Comparison of ENCODE assay signal across 16 mouse cellular contexts in genomic region chr15:99400602-99401001, GRCm38 (mm10). TPM values are rescaled to one million over a fixed set of nuclear protein-coding genes. Genes with fewer than 3 reads are reported as not detected.
DNase-seq lines count a peak whose midpoint lies in the region; ATAC-seq and TF ChIP-seq lines count a peak whose summit lies in the region.
"Had no signal": no experiment of that assay in that cellular context is flagged by ENCODE, and none has a peak within 500 bp of the region (broad histone marks: within the 10 kb centered on the region; RNA-seq: fewer than 3 reads in every experiment).

No protein-coding gene starts in this region.

- no peak overlapping the region for H3K4me2 ChIP-seq in intestine, embryonic 16.5 days (ENCODE audit: low read depth, low read length)
- H3K4me2 ChIP-seq: embryonic facial prominence, embryonic 13.5 days; forebrain, embryonic 12.5 days; kidney, embryonic 15.5 days had no signal

- no peak overlapping the region for H3K9ac ChIP-seq in intestine, embryonic 16.5 days (ENCODE audit: low read depth, low read length)
- H3K9ac ChIP-seq: forebrain, embryonic 12.5 days; kidney, embryonic 15.5 days; liver, embryonic 14.5 days had no signal

- ATAC-seq in intestine, embryonic 16.5 days, result peak; percentile 36

- TF ChIP-seq CTCF in lung, adult 2 months (IDR thresholded peaks at IDR 0.05; ENCODE audit: insufficient read depth, low read length), result no peak

- TF ChIP-seq POLR2A in lung, adult 2 months (IDR thresholded peaks at IDR 0.05; ENCODE audit: borderline replicate concordance, extremely low read depth, low read depth, low read length), result no peak

- H3K27me3 ChIP-seq in intestine, embryonic 16.5 days (replicated peaks; ENCODE audit: control insufficient read depth, insufficient read depth, low read length), result no peaks in the 10 kb centered on the region
- H3K27me3 ChIP-seq: embryonic facial prominence, embryonic 13.5 days; forebrain, embryonic 12.5 days; kidney, embryonic 15.5 days had no signal

- no peaks in the 10 kb centered on the region for H3K9me3 ChIP-seq in intestine, embryonic 16.5 days (ENCODE audit: control insufficient read depth, low read length)
- H3K9me3 ChIP-seq: embryonic facial prominence, embryonic 13.5 days; forebrain, embryonic 12.5 days; kidney, embryonic 15.5 days; midbrain, embryonic 10.5 days had no signal

- WGBS in lung, adult 2 months, result 61% methylated on average over 6 of the region's 6 CpGs
- 81% methylated on average over 6 of the region's 6 CpGs for WGBS in intestine, embryonic 16.5 days

- H3K4me1 ChIP-seq in lung, adult 2 months (ENCODE audit: control insufficient read depth, insufficient read depth, low read length), result peaks cover 39% of the 10 kb centered on the region
- peaks cover 43% of the 10 kb centered on the region for H3K4me1 ChIP-seq in intestine, embryonic 16.5 days (ENCODE audit: control insufficient read depth, insufficient read depth, low read length)

- intact Hi-C loops in left cerebral cortex, postnatal 4 days (cut with DNase I), result no loop called here

- no peak overlapping the region for H3K4me3 ChIP-seq in lung, adult 2 months (replicated peaks; ENCODE audit: extremely low read depth, low read depth, low read length)
- no peak overlapping the region for H3K4me3 ChIP-seq in intestine, embryonic 16.5 days (ENCODE audit: low read length)
- H3K4me3 ChIP-seq: embryonic facial prominence, embryonic 13.5 days; forebrain, embryonic 12.5 days; kidney, embryonic 15.5 days; midbrain, embryonic 10.5 days had no signal

- H3K27ac ChIP-seq in intestine, embryonic 16.5 days (ENCODE audit: low read length), result no peak overlapping the region
- H3K27ac ChIP-seq: embryonic facial prominence, embryonic 13.5 days; forebrain, embryonic 12.5 days; kidney, embryonic 15.5 days; liver, embryonic 14.5 days; midbrain, embryonic 10.5 days had no signal

- DNase-seq in adrenal gland, postnatal 14 days, result peak; percentile 13
- DNase-seq in adrenal gland, postnatal 10 days, result no peak
- DNase-seq in lung, postnatal 25 days (ENCODE audit: low spot score), result peak; percentile 63
- no peak for DNase-seq in lung, adult 2 months
- DNase-seq in cerebellum, postnatal 4 days (ENCODE audit: low spot score in 2 of 2), result no peak
- DNase-seq in right cerebral cortex, postnatal 4 days, result no peak
- no peak for DNase-seq in left cerebral cortex, postnatal 4 days
- DNase-seq: cerebellum, postnatal 36 days; right cerebral cortex, postnatal 25 days; thymus, adult 2 months had no signal

- peaks cover 7% of the 10 kb centered on the region for H3K36me3 ChIP-seq in intestine, embryonic 16.5 days (ENCODE audit: control insufficient read depth, insufficient read depth, low read length)

RNA-seq across cellular contexts. Expression of gene Tmbim6, which starts 7.9 kb away (rescaled TPM):
- total RNA-seq in adrenal gland, postnatal 14 days (2021), result 571 and 598 TPM in 2 replicates
- 100 to 1,000 TPM; 581 to 642 TPM for total RNA-seq in adrenal gland, postnatal 10 days (2021)
- polyA plus RNA-seq in lung, adult 2 months (2012; rRNA removed), result 1,026 and 1,059 TPM in 2 replicates
- 726 and 829 TPM in 2 replicates for polyA plus RNA-seq in intestine, embryonic 16.5 days (2015; fragmentation: Nextera tagmentation; extraction: Ambion mirVana)
- 100 to 1,000 TPM; 238 to 247 TPM for total RNA-seq in left cerebral cortex, postnatal 4 days (2021)

RNA-seq across cellular contexts. Expression of gene Fmnl3, which starts 30.3 kb away (rescaled TPM):
- 21.3 and 31.3 TPM in 2 replicates for total RNA-seq in adrenal gland, postnatal 14 days (2021)
- total RNA-seq in adrenal gland, postnatal 10 days (2021), result 10 to 100 TPM; 27.6 to 31.7 TPM
- polyA plus RNA-seq in lung, adult 2 months (2012; rRNA removed), result 53.4 and 58.9 TPM in 2 replicates
- polyA plus RNA-seq in intestine, embryonic 16.5 days (2015; fragmentation: Nextera tagmentation; extraction: Ambion mirVana), result 10.6 and 10.8 TPM in 2 replicates
- 10 to 100 TPM; 23.2 to 24.0 TPM for total RNA-seq in left cerebral cortex, postnatal 4 days (2021)

RNA-seq across cellular contexts. Expression of gene Nckap5l, which starts 56.9 kb away (rescaled TPM):
- total RNA-seq in adrenal gland, postnatal 14 days (2021), result 25.6 and 29.0 TPM in 2 replicates
- total RNA-seq in adrenal gland, postnatal 10 days (2021), result 10 to 100 TPM; 19.8 to 34.0 TPM
- polyA plus RNA-seq in lung, adult 2 months (2012; rRNA removed), result 13.0 and 13.4 TPM in 2 replicates
- polyA plus RNA-seq in intestine, embryonic 16.5 days (2015; fragmentation: Nextera tagmentation; extraction: Ambion mirVana), result 5.8 and 6.5 TPM in 2 replicates
- 10 to 100 TPM; 39.0 to 39.2 TPM for total RNA-seq in left cerebral cortex, postnatal 4 days (2021)

Comparison
In these comparisons a context has a peak if more than half of its experiments do, and no peak if none do; other contexts are left out.
1. DNase-seq: peak in adrenal gland, postnatal 14 days (single experiment) and lung, postnatal 25 days (single experiment); none in adrenal gland, postnatal 10 days (single experiment), lung, adult 2 months (single experiment), cerebellum, postnatal 4 days (0 of 2), right cerebral cortex, postnatal 4 days (single experiment) and left cerebral cortex, postnatal 4 days (single experiment).